Mouse (Mus musculus) kidney, embryonic 16.5 days (tissue): ENCODE results near the gene Satb1. TPM values are rescaled to one million over a fixed set of nuclear protein-coding genes. Genes with fewer than 3 reads are reported as not detected.

Experiments used
- ATAC-seq: fragments of 200-750 bp; cut with Nextera tagmentation; 2 replicates; pipeline ENCODE4 v1.8.0; 2017; ENCODE audit warnings: moderate TSS enrichment; ENCODE audit not compliant: low FRiP score, low TSS enrichment
- H3K27ac ChIP-seq: fragments of 300-500 bp; sonication (generic); 2 replicates; pipeline ENCODE4 v1.5.1; 2014; ENCODE audit warnings: low read length
- H3K27me3 ChIP-seq: fragments of 300-500 bp; sonication (generic); 2 replicates; pipeline ENCODE4 v1.6.1; 2014; ENCODE audit warnings: low read length, control low read depth, mixed read lengths; ENCODE audit not compliant: insufficient read depth
- H3K36me3 ChIP-seq: fragments of 300-500 bp; sonication (generic); 2 replicates; pipeline ENCODE4 v1.6.1; 2014; ENCODE audit warnings: low read length, control low read depth, mixed read lengths; ENCODE audit not compliant: insufficient read depth
- H3K4me1 ChIP-seq: fragments of 300-500 bp; sonication (generic); 2 replicates; pipeline ENCODE4 v1.6.1; 2014; ENCODE audit warnings: low read length, control low read depth, mixed read lengths; ENCODE audit not compliant: insufficient read depth
- H3K4me2 ChIP-seq: fragments of 300-500 bp; sonication (generic); replicated peaks from 2 replicates; pipeline ENCODE4 v1.6.1; 2014; ENCODE audit warnings: low read depth, low read length
- H3K4me3 ChIP-seq: fragments of 300-500 bp; sonication (generic); 2 replicates; pipeline ENCODE4 v1.5.1; 2014; ENCODE audit warnings: mild to moderate bottlenecking, low read length
- H3K9ac ChIP-seq: fragments of 300-500 bp; sonication (generic); replicated peaks from 2 replicates; pipeline ENCODE4 v1.6.1; 2014; ENCODE audit warnings: low read length
- H3K9me3 ChIP-seq: fragments of 300-500 bp; sonication (generic); 2 replicates; pipeline ENCODE4 v1.6.1; 2016; ENCODE audit warnings: low read length, control low read depth
- WGBS: fragments of 180-500 bp; shearing (Covaris S2); extraction: QIAGEN DNeasy Blood & Tissue Kit; methylation state at CpG from one replicate; pipeline ENCODE4 v1.1.7; 2014; 5-methylcytosine and 5-hydroxymethylcytosine counted together
- polyA plus RNA-seq: library from polyadenylated mRNA; unstranded; fragments of >200 nt; fragmentation: Nextera tagmentation; extraction: Ambion mirVana; gene quantifications from 2 replicates; pipeline ENCODE4 v1.2.1, GENCODE M21; 2015

Satb1 gene
- 6.7 and 7.5 TPM in 2 replicates for polyA plus RNA-seq

- Histone ChIP-seq H3K9me3 (no peaks in the 10 kb centered on the region), H3K4me1 (peaks cover 20% of the 10 kb centered on the region), H3K27ac (no peak within 1 kb of the TSS), H3K4me2 (peak within 1 kb of the TSS; percentile 99), H3K36me3 (no peaks in the 10 kb centered on the region), H3K4me3 (peak within 1 kb of the TSS; percentile 69), H3K27me3 (peaks cover 71% of the 10 kb centered on the region), H3K9ac (peak within 1 kb of the TSS; percentile 65)
- WGBS = under 1% methylated on average over 15 of the region's 52 CpGs
- ATAC-seq = peak; percentile 96
Observed at GRCm38 (mm10) chr17:51832900-51833577, at the start of gene Satb1. Gene Satb1 (minus strand): TSS chr17:51833290.

GRCm38 (mm10) chr17:51882566-51882965, 49.5 kb upstream of the Satb1 start:
- Histone ChIP-seq H3K9ac (no peak overlapping the region), H3K4me3 (no peak overlapping the region), H3K4me1 (no peaks in the 10 kb centered on the region), H3K27ac (no peak overlapping the region), H3K4me2 (no peak overlapping the region), H3K9me3 (no peaks in the 10 kb centered on the region), H3K27me3 (no peaks in the 10 kb centered on the region), H3K36me3 (no peaks in the 10 kb centered on the region)
- WGBS = 79% methylated on average over 12 of the region's 12 CpGs
- no peak for ATAC-seq

GRCm38 (mm10) chr17:51880895-51881622, 48.0 kb upstream of the Satb1 start:
- no peak for ATAC-seq
- no peaks in the 10 kb centered on the region for H3K36me3 ChIP-seq
- no peak overlapping the region for H3K4me2 ChIP-seq
- WGBS = 81% methylated on average over 8 of the region's 8 CpGs
- no peak overlapping the region for H3K9ac ChIP-seq
- H3K27me3 ChIP-seq = no peaks in the 10 kb centered on the region
- H3K4me3 ChIP-seq = no peak overlapping the region
- no peaks in the 10 kb centered on the region for H3K4me1 ChIP-seq
- no peaks in the 10 kb centered on the region for H3K9me3 ChIP-seq
- H3K27ac ChIP-seq = no peak overlapping the region

GRCm38 (mm10) chr17:51880221-51880620, 47.1 kb upstream of the Satb1 start:
- no peak overlapping the region for H3K4me3 ChIP-seq

GRCm38 (mm10) chr17:51879736-51880135, 46.6 kb upstream of the Satb1 start:
- no peak overlapping the region for H3K4me3 ChIP-seq
- 81% methylated on average over 5 of the region's 5 CpGs for WGBS
- H3K27me3 ChIP-seq = no peaks in the 10 kb centered on the region
- H3K9ac ChIP-seq = no peak overlapping the region
- no peak overlapping the region for H3K4me2 ChIP-seq
- H3K27ac ChIP-seq = no peak overlapping the region
- no peaks in the 10 kb centered on the region for H3K4me1 ChIP-seq
- ATAC-seq = no peak
- H3K36me3 ChIP-seq = no peaks in the 10 kb centered on the region
- H3K9me3 ChIP-seq = no peaks in the 10 kb centered on the region

More at GRCm38 (mm10) chr17:51880221-51880620, 47.1 kb upstream of the Satb1 start:
- Histone ChIP-seq H3K9ac (no peak overlapping the region), H3K36me3 (no peaks in the 10 kb centered on the region), H3K9me3 (no peaks in the 10 kb centered on the region), H3K4me1 (no peaks in the 10 kb centered on the region), H3K4me2 (no peak overlapping the region), H3K27ac (no peak overlapping the region), H3K27me3 (no peaks in the 10 kb centered on the region)
- WGBS = 28% methylated on average over 9 of the region's 9 CpGs
- ATAC-seq = no peak

- Histone ChIP-seq H3K4me3 (no peak overlapping the region), H3K36me3 (no peaks in the 10 kb centered on the region), H3K9me3 (no peaks in the 10 kb centered on the region), H3K4me2 (no peak overlapping the region), H3K27ac (no peak overlapping the region), H3K27me3 (no peaks in the 10 kb centered on the region), H3K4me1 (no peaks in the 10 kb centered on the region), H3K9ac (no peak overlapping the region)
- 75% methylated on average over 2 of the region's 2 CpGs for WGBS
- no peak for ATAC-seq
Observed at GRCm38 (mm10) chr17:51879171-51879570, 46.1 kb upstream of the Satb1 start.

- Histone ChIP-seq H3K9ac (no peak overlapping the region), H3K27me3 (no peaks in the 10 kb centered on the region), H3K4me2 (no peak overlapping the region), H3K4me3 (no peak overlapping the region), H3K36me3 (no peaks in the 10 kb centered on the region), H3K9me3 (no peaks in the 10 kb centered on the region), H3K4me1 (no peaks in the 10 kb centered on the region), H3K27ac (no peak overlapping the region)
- ATAC-seq = no peak
- WGBS = 89% methylated on average over 5 of the region's 5 CpGs
Observed at GRCm38 (mm10) chr17:51876471-51876870, 43.4 kb upstream of the Satb1 start.

- no peak overlapping the region for H3K27ac ChIP-seq
- H3K4me2 ChIP-seq = no peak overlapping the region
- H3K9me3 ChIP-seq = no peaks in the 10 kb centered on the region
- 83% methylated on average over 4 of the region's 4 CpGs for WGBS
- no peaks in the 10 kb centered on the region for H3K4me1 ChIP-seq
- no peak for ATAC-seq
- no peak overlapping the region for H3K9ac ChIP-seq
- no peak overlapping the region for H3K4me3 ChIP-seq
- H3K27me3 ChIP-seq = no peaks in the 10 kb centered on the region
- no peaks in the 10 kb centered on the region for H3K36me3 ChIP-seq
Observed at GRCm38 (mm10) chr17:51857616-51858015, 24.5 kb upstream of the Satb1 start.

- H3K4me2 ChIP-seq = no peak overlapping the region
- H3K9ac ChIP-seq = no peak overlapping the region
- 80% methylated on average over 3 of the region's 3 CpGs for WGBS
- H3K36me3 ChIP-seq = no peaks in the 10 kb centered on the region
- no peaks in the 10 kb centered on the region for H3K27me3 ChIP-seq
- no peak for ATAC-seq
- no peaks in the 10 kb centered on the region for H3K4me1 ChIP-seq
- H3K9me3 ChIP-seq = no peaks in the 10 kb centered on the region
- no peak overlapping the region for H3K4me3 ChIP-seq
- H3K27ac ChIP-seq = no peak overlapping the region
Observed at GRCm38 (mm10) chr17:51856332-51856731, 23.2 kb upstream of the Satb1 start.

- Histone ChIP-seq H3K9ac (no peak overlapping the region), H3K27ac (no peak overlapping the region), H3K36me3 (no peaks in the 10 kb centered on the region), H3K9me3 (no peaks in the 10 kb centered on the region), H3K27me3 (no peaks in the 10 kb centered on the region), H3K4me2 (no peak overlapping the region), H3K4me1 (no peaks in the 10 kb centered on the region), H3K4me3 (no peak overlapping the region)
- no peak for ATAC-seq
- 79% methylated on average over 3 of the region's 3 CpGs for WGBS
Observed at GRCm38 (mm10) chr17:51855261-51855660, 22.2 kb upstream of the Satb1 start.
